In the genomic region with DNA sequence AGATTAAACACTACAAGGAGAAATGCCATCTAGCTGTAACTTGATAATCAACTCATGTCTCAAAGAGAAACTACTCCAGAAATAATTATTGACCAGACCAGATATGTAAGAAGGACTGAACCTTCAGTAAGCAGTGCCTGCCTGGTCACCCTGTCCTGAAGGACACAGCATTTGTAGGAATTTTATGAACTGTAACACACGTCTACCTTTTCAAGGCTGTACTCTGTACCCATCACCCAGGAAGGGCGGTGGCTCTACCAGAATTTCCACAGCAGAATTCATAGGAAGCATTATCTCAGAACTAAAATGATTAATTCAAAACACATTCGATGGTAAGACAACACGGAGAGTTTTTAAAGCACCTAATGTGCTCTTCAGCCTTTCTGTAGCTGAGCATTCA, we compare ENCODE assay signal across 14 mouse cellular contexts. TPM values are rescaled to one million over a fixed set of nuclear protein-coding genes. Genes with fewer than 3 reads are reported as not detected.
A peak's percentile ranks its signal among the peaks of the same experiment; 100 is the strongest.
DNase-seq lines count a peak whose midpoint lies in the region; ATAC-seq and TF ChIP-seq lines count a peak whose summit lies in the region.
"Had no signal": no experiment of that assay in that cellular context is flagged by ENCODE, and none has a peak within 500 bp of the region (broad histone marks: within the 10 kb centered on the region; RNA-seq: fewer than 3 reads in every experiment).

No protein-coding gene starts in this region.

- no peaks in the 10 kb centered on the region for H3K4me1 ChIP-seq in kidney, adult 2 months (ENCODE audit: control insufficient read depth, insufficient read depth, low read length)
- H3K4me1 ChIP-seq: kidney, embryonic 15.5 days; stomach, embryonic 15.5 days had no signal

- H3K27ac ChIP-seq in kidney, adult 2 months (ENCODE audit: insufficient read depth, low read depth, low read length), result no peak overlapping the region
- H3K27ac ChIP-seq: hindbrain, postnatal 0 days; kidney, embryonic 15.5 days; layer of hippocampus, adult 2 months; stomach, embryonic 15.5 days had no signal

- H3K36me3 ChIP-seq in kidney, adult 2 months (ENCODE audit: control insufficient read depth, insufficient read depth, low read length), result no peaks in the 10 kb centered on the region
- H3K36me3 ChIP-seq: kidney, embryonic 15.5 days; stomach, embryonic 15.5 days had no signal

- ATAC-seq in erythroid progenitor cell, adult 5-6 weeks (replicated peaks; ENCODE audit: low FRiP score, poor library complexity, severe bottlenecking), result peak; percentile 26; the same call in 1 of the 2 replicates
- ATAC-seq in monocyte, adult 5-6 weeks (replicated peaks; ENCODE audit: insufficient number of reproducible peaks, low FRiP score, low TSS enrichment, poor library complexity, severe bottlenecking), result 0 out of 2 replicates have a peak, but pooled peaks have one; percentile 10
- ATAC-seq: hindbrain, postnatal 0 days had no signal

- H3K4me3 ChIP-seq in kidney, adult 2 months (ENCODE audit: insufficient read depth, low read depth, low read length), result 0 out of 2 replicates have a peak overlapping the region, but pooled peaks have one; percentile 14
- H3K4me3 ChIP-seq: kidney, embryonic 15.5 days; layer of hippocampus, adult 2 months; stomach, embryonic 15.5 days had no signal

- TF ChIP-seq CTCF in kidney, adult 2 months (conservative IDR thresholded peaks at IDR 0.05; ENCODE audit: insufficient read depth, insufficient read length, low read depth, low read length), result no peak

- DNase-seq in kidney, adult 2 months, result no peak
- no peak for DNase-seq in kidney, adult 8-10 months
- peak; percentile 49 for DNase-seq in CD4-positive, CD25-positive, alpha-beta regulatory T cell, adult 2 months (ENCODE audit: low read depth, low spot score)
- no peak for DNase-seq in cerebellum, adult 8-10 months
- no peak for DNase-seq in embryo, embryonic 11 days
- DNase-seq in adrenal gland, postnatal 10 days, result no peak
- DNase-seq: cerebellum, adult 2 months; lung, adult 18-20 months had no signal

- WGBS in kidney, adult 2 months, result 79% methylated on average over 4 of the region's 4 CpGs

- TF ChIP-seq POLR2A in kidney, adult 2 months (IDR thresholded peaks at IDR 0.05; ENCODE audit: low read depth, low read length), result no peak

- no peaks in the 10 kb centered on the region for H3K27me3 ChIP-seq in kidney, adult 2 months (replicated peaks; ENCODE audit: control insufficient read depth, insufficient read depth, low read length)
- H3K27me3 ChIP-seq: kidney, embryonic 15.5 days; stomach, embryonic 15.5 days had no signal

RNA-seq across cellular contexts. Expression of gene Ptprc, which starts 1.4 kb away (rescaled TPM):
- polyA plus RNA-seq in kidney, adult 2 months (2012; rRNA removed), result 3.5 and 17.3 TPM in 2 replicates
- 101 and 117 TPM in 2 replicates for total RNA-seq in erythroid progenitor cell, adult 5-6 weeks (2015; ENCODE audit: low replicate concordance)
- 55.3 and 66.4 TPM in 2 replicates for total RNA-seq in erythroid progenitor cell, adult 5-6 weeks (2017; ENCODE audit: low replicate concordance)
- 2,690 to 3,839 TPM (median 2,776 TPM) in 3 replicates for total RNA-seq in monocyte, adult 5-6 weeks (2017)
- 10 to 100 TPM; 17.0 to 22.4 TPM for total RNA-seq in adrenal gland, postnatal 10 days (2021)

Comparison
In these comparisons a context has a peak if more than half of its experiments do, and no peak if none do; other contexts are left out.
1. RNA of gene Ptprc, which starts 1.4 kb away (total RNA-seq): 2,690 to 3,839 TPM in monocyte, adult 5-6 weeks; 55.3 to 117 TPM in erythroid progenitor cell, adult 5-6 weeks and 17.0 to 22.4 TPM in adrenal gland, postnatal 10 days; every median in the first group is over 10 times any median in the second.